Mouse (Mus musculus) heart, adult 11 months (tissue): ENCODE data around the gene Vmn1r167.
"Not testable (repeated sequence)": the region's sequence is repeated elsewhere in the genome, so short reads cannot be mapped to it uniquely, and the experiment has no call there.

Experiments used
- DNase-seq: peaks from one replicate; pipeline ENCODE4 v3.0.0; 2022

The Vmn1r167 gene

GRCm38 (mm10) chr7:23507106-23507505 is at the start of gene Vmn1r167:
Vmn1r167 (minus strand) TSS chr7:23507206.
- not testable (repeated sequence) for DNase-seq

GRCm38 (mm10) chr7:23539432-23539831 is 32.4 kb upstream of the Vmn1r167 start, which contains the start of gene Vmn1r168:
Vmn1r168 (plus strand) TSS chr7:23539732.
- DNase-seq, result not testable (repeated sequence)

DNA sequence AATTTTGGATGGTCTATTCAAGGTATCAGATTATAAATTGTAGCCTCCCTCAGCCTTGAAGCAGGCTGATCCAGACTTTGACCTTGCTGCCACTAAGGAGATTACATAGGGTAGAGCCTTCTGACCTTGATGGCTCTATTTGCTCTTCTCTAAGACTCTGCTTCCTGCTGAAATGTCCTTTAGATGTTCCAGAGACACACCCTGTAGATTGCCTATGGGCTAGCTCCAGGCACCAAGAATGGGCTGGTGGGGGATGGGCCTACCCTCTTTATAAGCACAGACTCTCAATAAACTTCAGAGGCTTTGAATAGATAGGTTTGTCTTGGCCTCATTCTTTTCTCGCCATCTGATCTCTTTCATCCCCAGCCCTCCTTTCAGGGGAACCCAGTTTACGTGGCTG is 34.1 kb downstream of the Vmn1r167 start:
- not testable (repeated sequence) for DNase-seq

GRCm38 (mm10) chr7:23470832-23471231 is 36.2 kb downstream of the Vmn1r167 start:
- not testable (repeated sequence) for DNase-seq

GRCm38 (mm10) chr7:23470201-23470600 is 36.8 kb downstream of the Vmn1r167 start:
- DNase-seq, result not testable (repeated sequence)
